Mouse (Mus musculus): ENCODE results near the gene Nup62. TPM values are rescaled to one million over a fixed set of nuclear protein-coding genes. Genes with fewer than 3 reads are reported as not detected.
"Not testable (repeated sequence)": the region's sequence is repeated elsewhere in the genome, so short reads cannot be mapped to it uniquely, and the experiment has no call there.

The Nup62 gene
- total RNA-seq, 2 experiments from 2014 or later = 20.1 to 25.2 TPM

- DNase-seq (ENCODE audit: low spot score) = no peak
Measured at GRCm38 (mm10) chr7:44863210-44863609, 47.3 kb downstream of the Nup62 start.

DNA sequence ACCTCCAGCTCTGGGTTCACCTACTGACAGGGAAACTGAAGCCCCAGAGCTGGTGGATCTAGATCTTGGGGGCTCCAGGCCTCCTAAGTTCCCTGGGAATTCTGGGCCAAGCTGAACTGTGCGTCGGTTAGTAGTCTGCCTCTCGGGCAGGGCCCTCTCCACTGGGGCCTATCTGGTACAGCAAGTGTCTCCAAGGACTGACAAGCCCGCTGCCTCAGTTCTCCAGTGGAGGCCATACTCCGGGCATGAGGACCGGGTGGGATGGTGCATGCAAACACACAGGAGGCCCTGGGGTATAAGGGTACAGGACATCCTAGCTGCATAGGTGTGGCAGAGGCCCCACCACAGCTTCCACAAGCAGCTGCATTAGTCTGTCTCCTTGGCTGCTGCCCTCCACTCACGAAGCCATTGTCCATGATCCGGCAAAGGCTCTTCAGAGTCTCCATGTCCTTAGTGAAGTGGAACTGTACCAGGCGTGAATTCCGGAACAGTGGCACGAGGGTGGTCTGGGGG lies 48.1 kb downstream of the Nup62 start:
- DNase-seq (ENCODE audit: low spot score) = no peak

DNA sequence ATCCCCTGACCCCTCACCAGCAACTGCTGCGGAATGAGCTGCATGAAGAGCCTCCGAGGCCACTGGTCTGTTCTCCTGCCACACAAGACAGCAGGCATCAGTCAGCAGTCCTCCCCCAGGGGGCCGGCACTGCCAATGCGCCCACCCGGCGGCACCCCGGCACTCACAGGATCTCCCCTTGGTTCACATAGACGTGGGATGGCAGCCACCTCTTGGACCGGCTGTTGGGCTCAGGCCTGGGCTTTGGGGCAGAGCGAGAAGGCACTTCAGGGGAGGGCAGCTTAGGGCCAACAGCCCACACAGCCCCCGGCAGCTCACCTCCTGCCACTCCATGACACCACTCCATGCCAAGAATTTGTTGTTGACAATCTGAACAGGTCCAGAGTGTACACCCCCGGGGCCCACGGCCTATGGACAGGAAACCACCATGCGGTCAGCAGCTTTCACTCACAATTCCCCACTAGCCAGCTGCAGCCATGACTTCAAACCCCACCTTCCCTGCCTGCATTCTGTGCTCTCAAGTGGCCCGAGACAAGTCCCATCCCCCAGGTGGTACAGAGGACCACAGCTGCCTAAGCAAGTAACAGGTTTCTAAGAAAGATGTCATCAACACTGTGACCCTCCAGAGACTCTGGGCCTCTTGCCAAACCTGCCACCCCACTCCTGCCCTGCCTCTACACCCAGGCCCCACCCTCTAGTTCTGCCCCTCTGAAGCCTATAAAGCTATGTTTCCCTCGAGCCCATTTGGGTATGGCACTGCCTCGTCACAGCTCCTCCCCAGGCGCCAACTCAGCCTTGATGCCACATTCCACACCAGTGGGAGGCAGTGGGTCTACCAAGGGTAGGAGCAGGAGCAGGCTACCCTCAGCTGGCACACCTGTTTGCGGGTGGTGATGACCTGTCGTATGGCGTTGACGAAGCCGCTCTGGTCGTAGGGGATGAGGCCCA lies 49.0 kb downstream of the Nup62 start:
- no peak for DNase-seq (ENCODE audit: low spot score)

GRCm38 (mm10) chr7:44866276-44867009 lies 50.6 kb downstream of the Nup62 start:
- DNase-seq (ENCODE audit: low spot score) = peak; percentile 76

DNA sequence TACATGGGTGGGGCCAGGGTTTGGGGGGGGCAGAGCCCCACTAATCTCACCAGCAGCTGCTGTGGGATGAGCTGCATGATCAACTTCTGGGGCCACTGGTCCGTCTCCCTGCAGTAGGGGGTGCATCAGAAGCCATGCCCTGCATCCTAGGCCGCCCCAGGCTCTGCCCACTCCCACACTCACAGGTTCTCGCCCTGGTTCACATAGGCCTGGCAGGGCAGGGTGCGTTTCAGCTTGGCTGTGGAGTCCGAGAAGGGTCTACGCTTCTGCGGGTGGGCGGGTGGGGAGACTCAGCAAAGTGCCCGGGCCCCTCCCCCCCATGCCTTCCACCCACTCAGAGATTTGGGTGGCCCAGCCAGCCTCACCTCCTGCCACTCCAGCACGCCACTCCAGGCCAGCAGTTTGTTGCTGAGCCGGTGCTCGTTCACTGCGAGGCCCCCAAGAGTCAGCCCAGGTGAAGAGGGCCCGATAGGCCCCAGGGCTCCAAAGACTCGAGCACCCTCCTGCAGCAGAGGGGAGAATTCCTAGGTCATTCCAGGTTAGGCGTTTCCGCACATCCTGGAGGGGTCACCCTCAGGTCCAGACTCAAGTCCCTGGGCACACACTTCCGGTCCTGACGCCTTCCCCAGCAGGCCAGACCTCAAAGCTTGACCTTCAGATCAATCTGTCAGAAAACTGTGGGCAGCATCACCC lies 51.3 kb downstream of the Nup62 start:
- no peak for DNase-seq (ENCODE audit: low spot score)

DNA sequence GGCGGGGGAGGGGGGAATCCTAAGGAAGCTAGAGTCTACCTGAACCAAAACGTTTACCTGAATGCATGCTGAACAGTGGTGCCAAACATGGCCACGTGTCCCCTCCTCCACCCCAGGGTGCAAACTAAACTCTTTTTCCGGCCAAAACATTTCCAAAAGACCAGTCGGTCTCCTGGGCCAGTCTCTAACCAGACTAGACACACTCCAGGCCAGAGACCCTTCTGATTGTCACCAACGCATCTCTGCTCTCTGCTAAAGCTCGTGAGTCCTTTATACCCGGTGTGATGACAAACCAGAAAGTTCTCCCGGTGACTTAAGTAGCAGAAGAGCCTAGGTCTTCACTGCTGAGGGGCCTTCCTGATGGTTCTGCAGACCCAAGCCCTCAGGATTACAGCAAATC lies 51.9 kb downstream of the Nup62 start:
- no peak for DNase-seq (ENCODE audit: low spot score)

DNA sequence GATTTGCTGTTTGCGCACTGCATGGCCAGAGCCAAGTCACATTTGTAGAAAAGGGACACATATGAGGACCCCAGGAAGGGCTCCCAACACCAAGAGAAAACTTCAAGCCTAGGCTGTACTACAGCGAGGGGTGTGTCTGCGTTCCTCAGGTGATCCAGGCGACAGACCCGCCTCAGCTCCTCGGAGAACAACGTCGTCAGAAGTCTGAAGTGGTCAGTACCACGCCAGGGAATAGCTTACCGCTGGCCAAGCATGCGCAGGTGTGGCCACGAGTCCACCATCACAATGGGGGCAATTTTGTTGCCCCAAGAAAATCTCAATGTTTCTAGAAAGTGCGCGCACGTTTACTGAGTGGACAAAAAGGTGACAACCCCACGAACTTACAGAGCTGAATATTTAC lies 52.6 kb downstream of the Nup62 start:
- no peak for DNase-seq (ENCODE audit: low spot score)

DNA sequence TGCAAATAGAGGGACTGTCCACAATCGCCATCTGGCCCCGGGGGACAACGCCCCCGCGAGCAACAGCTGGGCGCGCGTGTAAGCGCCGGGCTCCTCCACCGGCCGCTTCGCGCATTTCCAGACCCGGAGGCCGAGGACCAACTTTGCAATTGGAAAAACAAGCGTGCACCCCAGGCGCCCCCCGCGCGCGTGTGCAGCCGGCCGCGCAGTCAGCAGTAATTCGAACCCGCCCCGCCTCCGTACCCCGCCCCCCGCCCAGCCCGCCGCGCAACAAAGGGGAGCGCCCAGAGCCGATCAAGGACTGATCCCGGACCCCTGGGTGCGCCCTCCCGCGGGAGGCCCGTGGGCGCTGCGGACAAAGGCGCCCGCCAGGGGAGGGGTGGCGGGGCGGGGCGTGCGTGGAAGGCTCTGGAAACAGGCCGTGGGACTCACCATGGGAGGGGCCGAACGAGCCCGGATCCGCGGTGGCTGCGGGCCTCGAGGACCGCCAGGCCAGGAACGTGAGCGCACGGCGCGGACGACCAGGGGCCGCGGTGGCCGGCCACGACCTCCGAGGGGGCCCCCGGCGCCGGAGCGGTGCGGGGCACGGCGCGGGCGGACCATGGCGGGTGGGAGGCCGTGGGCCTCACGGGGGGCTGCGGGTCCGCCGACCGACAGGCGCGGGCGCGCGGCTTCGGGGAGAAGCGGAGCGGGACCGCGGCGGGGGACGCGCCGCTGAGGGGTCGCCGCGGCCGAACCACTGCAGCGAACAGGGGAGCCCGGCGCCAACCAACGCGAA lies 53.2 kb downstream of the Nup62 start:
- peak; percentile 71 for DNase-seq (ENCODE audit: low spot score)

- peak; percentile 93 for DNase-seq (ENCODE audit: low spot score)
Measured at GRCm38 (mm10) chr7:44869697-44870528, 54.0 kb downstream of the Nup62 start, which contains the start of gene Ptov1. Gene Ptov1 (minus strand): TSS chr7:44869788.

DNA sequence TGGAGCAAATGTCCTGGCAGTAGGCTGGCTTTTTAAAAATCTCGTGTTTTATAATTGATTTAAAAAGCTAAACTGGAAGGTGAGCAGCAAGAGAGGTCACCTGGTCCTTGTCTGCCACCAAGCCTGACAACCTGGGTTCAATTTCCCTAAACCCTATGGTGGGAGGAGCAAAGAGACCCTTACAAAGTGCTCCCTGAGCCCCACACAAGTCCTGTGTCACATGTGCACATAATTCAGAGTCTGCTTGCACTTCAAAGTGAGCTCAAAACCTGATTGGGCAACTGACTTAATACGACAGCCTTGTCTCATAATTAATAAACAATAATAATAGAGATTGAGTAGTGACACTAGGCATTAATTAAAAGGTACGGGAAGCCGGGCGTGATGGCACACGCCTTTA lies 54.7 kb downstream of the Nup62 start:
- no peak for DNase-seq (ENCODE audit: low spot score)

- no peak for DNase-seq (ENCODE audit: low spot score)
Measured at GRCm38 (mm10) chr7:44871181-44871580, 55.3 kb downstream of the Nup62 start.

- not testable (repeated sequence) for DNase-seq (ENCODE audit: low spot score)
Measured at GRCm38 (mm10) chr7:44871774-44872173, 55.9 kb downstream of the Nup62 start.

DNA sequence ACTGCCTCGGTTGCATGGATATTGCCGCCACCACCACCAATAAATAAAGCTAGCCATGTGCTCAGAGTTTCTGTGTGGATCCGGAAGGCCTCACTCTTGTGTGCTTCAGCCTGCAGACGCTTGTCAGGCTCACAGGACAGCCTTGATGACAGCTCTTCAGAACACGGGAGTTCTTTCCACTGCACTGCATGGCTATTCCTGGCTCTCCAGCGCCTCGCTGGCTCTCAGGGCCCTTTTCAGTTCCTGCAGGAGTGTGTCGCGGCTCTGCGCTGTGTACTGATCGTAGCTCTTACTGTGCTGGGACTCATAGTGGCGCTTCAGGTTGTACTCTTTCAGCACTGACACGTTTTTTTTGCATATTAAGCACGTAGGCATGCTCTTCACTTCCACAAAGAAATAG lies 61.9 kb downstream of the Nup62 start:
- DNase-seq (ENCODE audit: low spot score) = no peak

Small RNAs within 50 kb of the gene (microRNA-seq; reads per million reads assigned to microRNA genes)
- gene Mir707 = not detected

Other genes with a start within 250 kb of the Nup62 start
- under 1 TPM; 0.47 to 0.91 TPM for gene Napsa, start 243.7 kb upstream of the Nup62 start, total RNA-seq (2021)
- gene Kcnc3, start 225.4 kb upstream of the Nup62 start, total RNA-seq (2021) = 1 to 10 TPM; 3.7 to 5.1 TPM
- gene Myh14, start 145.2 kb upstream of the Nup62 start, total RNA-seq (2021) = 10 to 100 TPM; 43.2 to 45.2 TPM
- not detected for gene Izumo2, start 107.3 kb upstream of the Nup62 start, total RNA-seq (2021)
- gene Vrk3, start 67.7 kb upstream of the Nup62 start, total RNA-seq (2021) = 10 to 100 TPM; 19.5 to 19.8 TPM
- not detected for gene Zfp473, start 65.0 kb upstream of the Nup62 start, total RNA-seq (2021)
- 1 to 10 TPM; 2.3 to 3.5 TPM for gene Il4i1, start 299 bp downstream of the Nup62 start, total RNA-seq (2021)
- 10 to 100 TPM; 62.4 to 99.0 TPM for gene Atf5, start 570 bp downstream of the Nup62 start, total RNA-seq (2021)
- 100 to 1,000 TPM; 130 to 144 TPM for gene Akt1s1, start 32.9 kb downstream of the Nup62 start, total RNA-seq (2021)
- 10 to 100 TPM; 46.8 to 61.0 TPM for gene Tbc1d17, start 33.0 kb downstream of the Nup62 start, total RNA-seq (2021)
- gene Pnkp, start 41.1 kb downstream of the Nup62 start, total RNA-seq (2021) = 10 to 100 TPM; 19.2 to 20.2 TPM
- gene Ptov1, start 53.7 kb downstream of the Nup62 start, total RNA-seq (2021) = 100 to 1,000 TPM; 143 to 148 TPM
- gene Med25, start 76.6 kb downstream of the Nup62 start, total RNA-seq (2021) = 10 to 100 TPM; 60.5 to 62.8 TPM
- 10 to 100 TPM; 16.6 to 17.6 TPM for gene Fuz, start 80.0 kb downstream of the Nup62 start, total RNA-seq (2021)
- 10 to 100 TPM; 59.8 to 64.4 TPM for gene Ap2a1, start 113.4 kb downstream of the Nup62 start, total RNA-seq (2021)
- not detected for gene Tsks, start 127.1 kb downstream of the Nup62 start, total RNA-seq (2021)
- 1 to 10 TPM in 1 of 2 experiments, under 1 TPM in 1; 0.64 to 1.4 TPM for gene Cpt1c, start 158.8 kb downstream of the Nup62 start, total RNA-seq (2021)
- 100 to 1,000 TPM; 119 to 139 TPM for gene Prmt1, start 170.5 kb downstream of the Nup62 start, total RNA-seq (2021)
- gene Irf3, start 181.6 kb downstream of the Nup62 start, total RNA-seq (2021) = 10 to 100 TPM; 15.0 to 19.1 TPM
- gene Bcl2l12, start 182.6 kb downstream of the Nup62 start, total RNA-seq (2021) = 1 to 10 TPM; 8.4 to 8.5 TPM
- 10 to 100 TPM; 41.3 to 46.2 TPM for gene Scaf1, start 200.3 kb downstream of the Nup62 start, total RNA-seq (2021)
- gene Rras, start 201.9 kb downstream of the Nup62 start, total RNA-seq (2021) = 10 to 100 TPM; 20.8 to 26.8 TPM
- 10 to 100 TPM; 13.1 to 16.0 TPM for gene Prr12, start 236.8 kb downstream of the Nup62 start, total RNA-seq (2021)
- gene Nosip, start 246.3 kb downstream of the Nup62 start, total RNA-seq (2021) = 10 to 100 TPM; 27.9 to 28.3 TPM
- 10 to 100 TPM; 10.2 to 10.4 TPM for gene Prrg2, start 246.6 kb downstream of the Nup62 start, total RNA-seq (2021)

Data from gastrocnemius, adult 18-20 months (tissue).